Mouse (Mus musculus): Measurements from ENCODE around the gene Dytn. TPM values are rescaled to one million over a fixed set of nuclear protein-coding genes. Genes with fewer than 3 reads are reported as not detected.
A peak's percentile ranks its signal among the peaks of the same experiment; 100 is the strongest.
"Not testable (repeated sequence)": the region's sequence is repeated elsewhere in the genome, so short reads cannot be mapped to it uniquely, and the experiment has no call there.

Dytn gene
- not detected for total RNA-seq (2021)
- long read RNA-seq, experiment 1, result 0 reads
- long read RNA-seq, experiment 2, result 0 reads

DNA sequence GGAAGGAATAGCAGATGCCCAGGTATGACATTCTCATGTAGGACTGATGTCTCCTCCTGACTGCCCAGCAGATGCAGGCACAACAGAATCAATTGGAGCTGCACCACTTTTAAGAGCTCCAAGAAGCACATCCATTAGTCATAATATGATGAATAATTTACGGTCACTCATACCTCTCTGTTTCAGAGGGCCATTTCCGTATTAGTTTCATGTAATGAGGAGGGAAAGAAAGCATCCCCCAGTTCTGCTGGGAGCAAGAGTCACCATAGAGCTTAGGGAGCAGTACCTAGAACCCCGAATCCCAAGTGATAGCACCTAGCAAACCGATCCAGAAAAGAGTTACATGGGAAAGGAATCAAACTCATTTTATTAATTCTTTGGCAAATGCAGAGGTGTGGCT, at the start of gene Dytn:
Gene Dytn, minus strand, starts transcription at position 101 of the 400 bp plus-strand sequence.
- DNase-seq (ENCODE audit: low spot score in 2 of 2), result no peak

DNA sequence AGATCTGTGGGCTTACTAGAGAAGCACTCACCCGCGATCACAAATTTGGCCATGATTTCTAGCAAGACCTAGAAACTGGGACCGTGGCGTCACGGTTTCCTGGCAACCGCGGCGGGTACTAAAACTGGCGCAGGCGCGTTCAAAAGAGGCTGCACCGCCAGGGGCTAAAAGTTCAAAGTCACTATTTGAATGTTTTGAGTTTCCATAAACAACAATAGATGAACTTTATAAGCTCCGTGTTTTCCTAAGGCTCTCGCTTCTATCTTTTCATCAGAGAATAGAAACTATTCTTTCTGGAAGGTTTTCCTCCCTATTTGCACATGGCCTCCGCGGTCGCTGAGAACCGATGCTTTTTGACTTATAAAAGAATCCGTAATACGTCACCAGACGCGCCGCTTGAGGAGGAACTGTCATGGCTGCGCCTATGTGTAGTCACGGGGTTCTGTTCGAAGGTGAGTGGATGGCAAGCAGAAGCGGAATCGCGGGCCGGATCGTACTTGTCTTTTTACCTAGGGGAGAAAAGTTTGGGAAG, 43.6 kb upstream of the Dytn start, which contains the start of the genes Mdh1b and Fastkd2:
Gene Mdh1b, minus strand, starts transcription at position 79 of the 532 bp plus-strand sequence.
Gene Fastkd2, plus strand, starts transcription at position 375 of the 532 bp plus-strand sequence.
- peak; percentile 51 to 74 for DNase-seq (ENCODE audit: low spot score in 2 of 2)

DNA sequence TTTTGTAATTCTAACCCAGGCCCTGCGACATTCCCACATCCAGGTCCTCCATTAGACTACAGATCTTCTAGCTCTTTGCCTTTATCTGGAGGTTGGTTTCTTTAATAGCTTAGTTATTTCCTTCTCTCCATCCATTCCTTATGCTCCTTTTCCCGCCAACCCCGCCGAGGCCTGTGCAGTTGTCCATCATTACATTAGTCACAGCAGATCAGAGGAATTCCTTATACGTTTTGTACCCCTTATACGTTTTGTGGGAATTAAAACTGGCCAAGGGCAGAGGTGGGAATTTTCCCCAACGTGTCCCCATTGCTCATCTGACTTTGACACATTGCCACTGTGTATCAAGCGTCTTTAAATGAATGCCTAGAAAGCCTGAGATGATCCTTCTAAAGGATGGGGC, 43.1 kb upstream of the Dytn start:
- no peak for DNase-seq (ENCODE audit: low spot score in 2 of 2)

DNA sequence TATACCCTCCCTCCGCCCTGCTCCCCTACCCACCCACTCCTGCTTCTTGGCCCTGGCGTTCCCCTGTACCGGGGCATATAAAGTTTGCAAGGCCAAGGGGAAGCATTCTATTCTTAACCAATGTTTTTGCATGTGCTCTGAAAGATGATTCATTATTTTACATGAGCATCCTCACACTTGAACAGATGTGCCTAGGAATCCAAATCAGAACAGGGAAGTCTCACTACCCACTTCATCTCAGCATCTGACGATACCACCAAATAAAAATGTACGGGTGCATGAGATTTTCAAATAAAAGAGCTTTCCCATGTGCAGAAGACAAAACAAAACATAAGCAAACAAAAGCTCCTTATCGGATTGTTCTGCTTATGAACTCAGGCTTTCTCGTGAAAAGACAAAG, 33.4 kb upstream of the Dytn start:
- DNase-seq (ENCODE audit: low spot score in 2 of 2), result no peak

DNA sequence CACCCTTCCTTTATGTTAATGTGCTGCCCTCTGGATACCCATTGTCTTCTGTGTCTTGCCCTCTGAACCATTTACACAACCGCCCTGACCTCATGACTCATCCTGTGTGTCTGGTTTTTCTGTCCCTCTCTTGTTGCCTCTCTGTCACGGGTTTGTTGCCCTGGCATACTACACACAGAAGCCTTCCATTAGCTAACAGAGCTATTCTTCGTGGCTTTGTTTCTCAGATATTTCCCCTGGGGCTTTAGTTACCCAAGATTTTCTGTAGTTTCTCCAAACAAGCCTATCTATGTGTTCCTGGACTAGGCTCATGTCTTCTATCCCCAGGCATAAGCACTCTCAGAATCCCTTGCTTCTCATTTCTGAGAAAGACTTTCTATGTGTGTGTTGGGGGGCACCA, 22.1 kb upstream of the Dytn start:
- DNase-seq (ENCODE audit: low spot score in 2 of 2), result no peak

DNA sequence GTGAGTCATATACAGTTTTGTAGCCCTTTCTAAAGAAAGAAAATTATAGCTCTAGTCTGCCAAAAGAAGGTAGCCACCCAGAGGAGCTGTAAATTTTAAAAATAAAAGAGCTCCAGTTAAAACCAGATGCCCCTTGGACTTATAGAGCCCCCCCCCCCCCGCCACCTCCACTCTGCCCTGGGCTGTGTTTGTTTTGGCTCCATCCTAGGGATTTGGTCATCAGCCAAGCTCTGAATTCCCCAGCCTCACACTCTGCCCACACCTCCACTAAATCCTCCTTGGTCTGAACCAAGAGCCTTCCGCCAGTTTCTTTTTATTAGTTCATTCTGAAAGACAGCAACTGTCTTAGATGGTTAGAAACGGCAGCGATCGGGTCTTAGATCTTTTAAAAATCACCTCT, 19.0 kb upstream of the Dytn start:
- DNase-seq (ENCODE audit: low spot score in 2 of 2), result no peak

DNA sequence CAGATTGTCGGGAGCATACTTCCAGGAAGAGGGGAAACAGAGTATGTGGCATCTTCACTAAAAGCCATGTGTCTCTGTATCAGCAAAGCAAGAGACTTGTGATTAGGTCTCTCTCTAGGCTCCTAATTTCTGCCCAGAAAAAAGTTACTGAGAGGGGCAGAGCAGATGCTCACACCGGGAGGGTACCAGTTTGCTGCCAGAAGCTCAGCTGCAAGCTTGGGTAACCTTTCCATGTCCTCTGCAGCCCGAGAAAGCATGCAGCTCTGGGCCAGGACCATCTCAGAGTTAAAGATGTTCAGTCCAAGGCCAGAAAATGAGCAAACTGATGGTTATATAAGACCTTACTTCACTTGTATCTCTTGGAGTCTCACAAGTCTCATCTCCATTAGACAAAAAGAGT, 10.1 kb upstream of the Dytn start:
- DNase-seq (ENCODE audit: low spot score in 2 of 2), result no peak

DNA sequence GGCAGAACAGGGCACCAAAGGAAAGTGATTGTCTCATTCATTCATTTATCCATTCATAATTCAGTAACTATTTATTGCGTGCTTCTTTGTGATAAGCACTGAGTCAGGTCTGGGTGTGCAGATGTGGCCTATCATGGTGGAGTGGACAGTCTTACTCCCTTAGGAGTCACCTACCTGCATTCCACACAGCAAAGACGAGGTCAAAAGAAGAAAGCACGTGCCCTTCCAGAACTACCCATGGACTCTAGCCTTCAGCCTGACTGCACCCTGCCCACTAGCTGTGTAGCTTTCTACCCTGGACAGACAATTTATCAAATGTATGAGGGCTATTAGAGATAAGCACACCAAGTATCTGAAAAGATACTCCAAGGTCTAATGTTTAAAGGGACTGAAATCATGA, 10.8 kb downstream of the Dytn start:
- no peak for DNase-seq (ENCODE audit: low spot score in 2 of 2)

DNA sequence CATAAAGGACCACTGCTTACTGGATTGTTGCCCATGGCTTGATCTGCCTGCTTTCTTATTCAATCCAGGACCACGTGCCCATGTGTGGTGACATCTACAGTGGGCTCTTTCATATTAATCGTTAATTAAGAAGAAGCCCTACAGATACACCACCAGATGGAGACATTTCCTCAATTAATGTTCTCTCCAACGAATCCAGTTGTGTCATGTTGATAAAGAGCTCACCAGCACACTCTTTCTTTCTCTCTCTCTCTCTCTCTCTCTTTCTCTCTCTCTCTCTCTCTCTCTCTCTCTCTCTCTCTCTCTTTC, 17.9 kb downstream of the Dytn start:
- no peak for DNase-seq (ENCODE audit: low spot score in 2 of 2)

DNA sequence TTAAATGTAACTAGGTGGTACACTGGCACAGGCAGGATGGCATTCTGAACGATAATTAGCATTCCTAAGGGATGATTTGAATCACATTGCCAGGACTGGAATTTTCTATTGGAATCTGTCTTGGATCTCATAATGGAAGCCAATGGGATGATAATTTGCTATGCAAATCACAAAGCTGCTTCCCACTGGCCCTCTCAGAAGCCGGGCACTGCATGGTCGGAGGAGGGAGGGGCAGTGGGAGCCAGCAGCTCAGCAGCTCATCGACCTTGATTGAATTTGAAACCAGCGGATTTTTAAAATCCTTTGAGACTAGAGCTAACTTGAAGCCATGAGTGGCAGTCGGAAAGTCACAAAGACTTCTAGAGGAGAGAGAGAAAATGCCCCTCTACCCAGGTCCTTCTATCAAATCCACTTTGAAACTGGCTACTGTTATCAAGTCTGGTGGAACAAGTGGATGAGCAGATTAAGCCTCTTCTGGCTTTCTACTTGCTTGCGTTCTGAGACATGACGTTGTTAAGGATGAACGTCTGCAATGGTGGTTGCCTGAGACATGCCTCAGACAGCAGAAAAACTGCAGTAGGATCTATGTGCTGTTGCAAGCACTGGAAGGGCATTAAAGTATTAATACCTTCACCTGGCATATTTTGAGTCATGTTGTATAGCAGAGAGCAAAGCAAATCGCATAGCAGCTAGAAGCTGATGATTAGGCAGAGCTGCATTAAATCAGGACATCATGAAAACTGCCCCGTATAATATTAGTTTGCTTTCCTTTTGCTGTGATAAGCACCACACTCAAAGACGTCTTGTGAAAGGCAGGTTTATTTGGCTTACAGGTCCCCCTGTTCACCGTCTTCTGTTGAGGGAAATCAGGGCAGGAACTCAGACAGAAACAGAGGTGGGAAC, 18.5 kb downstream of the Dytn start:
- DNase-seq (ENCODE audit: low spot score in 2 of 2), result no peak

DNA sequence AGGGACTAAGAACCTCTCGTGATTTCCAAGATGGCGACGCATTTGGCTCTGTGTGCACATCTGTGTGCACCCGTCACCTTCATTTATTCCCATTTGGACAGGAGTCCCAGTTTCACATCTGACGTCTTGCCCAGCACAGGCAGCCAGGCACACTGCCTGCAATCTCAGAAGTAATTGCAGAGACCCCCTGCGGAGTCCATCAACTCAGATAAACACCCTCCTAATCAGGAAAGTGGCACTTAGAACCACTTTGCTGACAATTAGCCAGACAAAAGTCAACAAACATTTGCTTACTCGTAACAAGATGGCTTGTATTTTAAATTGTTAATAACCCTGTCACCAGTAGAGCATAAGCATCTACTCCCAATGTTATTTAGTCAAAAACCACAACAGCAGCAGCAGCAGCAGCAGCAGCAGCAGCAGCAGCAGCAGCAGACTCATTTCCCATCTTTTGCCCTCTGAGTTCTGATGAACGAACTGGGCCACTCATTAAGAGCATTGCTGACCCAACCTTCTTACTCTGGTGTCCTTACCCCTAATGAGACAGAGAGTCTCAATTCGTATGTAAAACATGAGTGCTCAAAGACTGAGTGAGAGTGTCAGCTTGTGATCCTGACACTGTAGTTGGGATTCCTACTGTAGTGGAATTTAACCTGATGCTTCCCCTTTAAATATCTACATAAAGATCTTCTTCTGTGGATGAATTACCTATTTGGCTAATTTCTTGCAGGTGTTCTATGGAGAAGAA, 19.4 kb downstream of the Dytn start:
- DNase-seq (ENCODE audit: low spot score in 2 of 2), result no peak

DNA sequence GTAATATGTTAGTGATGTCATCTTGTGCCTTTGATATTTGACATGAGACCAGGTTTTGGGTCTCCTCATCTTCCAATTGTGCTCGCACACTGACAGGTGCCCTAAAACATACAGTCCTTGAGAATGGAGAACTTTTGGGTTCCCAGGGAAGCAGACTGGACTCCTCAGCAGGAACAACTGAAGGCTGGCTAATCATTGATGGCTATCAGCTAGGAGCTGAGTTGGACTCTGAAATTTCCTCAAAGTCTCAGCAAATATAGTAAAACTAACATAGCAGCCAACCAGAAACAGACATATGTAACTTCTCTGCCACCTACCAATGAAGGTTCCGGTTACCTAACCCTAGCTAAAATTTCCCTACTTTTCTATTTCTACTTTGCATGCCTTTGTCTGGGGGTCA, 20.6 kb downstream of the Dytn start:
- no peak for DNase-seq (ENCODE audit: low spot score in 2 of 2)

DNA sequence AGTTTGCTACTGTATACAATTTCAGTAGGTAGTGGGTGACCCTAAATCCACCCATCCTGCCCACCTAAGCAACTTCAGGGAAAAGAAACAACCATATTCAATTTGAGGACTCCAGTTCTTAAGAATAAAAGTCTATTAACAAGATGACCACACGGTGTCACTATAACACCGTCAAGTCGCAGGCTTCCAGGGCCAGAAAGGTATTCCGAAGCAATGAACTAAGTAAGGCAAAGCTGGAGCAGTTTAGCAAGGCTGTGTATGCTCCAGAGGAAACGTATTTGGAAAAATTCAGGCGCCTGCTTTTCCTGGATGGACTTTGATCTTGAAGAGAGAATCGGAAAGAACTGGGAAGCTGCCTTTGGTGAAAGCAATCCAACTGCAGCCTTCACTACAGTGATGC, 27.1 kb downstream of the Dytn start:
- no peak for DNase-seq (ENCODE audit: low spot score in 2 of 2)

DNA sequence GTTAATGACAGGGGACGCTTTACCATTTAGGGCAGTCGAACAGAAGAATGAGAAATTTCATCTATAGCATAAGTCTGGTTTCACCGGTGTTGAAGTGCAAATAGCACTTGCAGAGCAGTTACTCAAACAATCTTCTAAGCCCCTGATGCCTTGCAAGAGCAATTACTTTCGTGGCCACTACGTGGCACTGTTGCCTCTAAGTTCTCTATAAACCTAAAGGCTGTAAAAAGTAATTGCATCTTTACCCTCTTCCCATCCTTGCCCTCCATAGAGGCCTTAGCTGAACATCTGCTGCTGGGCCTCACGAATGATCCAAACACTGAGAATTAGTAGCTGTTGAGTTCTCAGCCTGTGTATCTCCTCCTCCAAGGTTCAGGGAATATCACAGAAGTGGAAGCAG, 28.7 kb downstream of the Dytn start:
- peak; percentile 19 to 25 for DNase-seq (ENCODE audit: low spot score in 2 of 2)

DNA sequence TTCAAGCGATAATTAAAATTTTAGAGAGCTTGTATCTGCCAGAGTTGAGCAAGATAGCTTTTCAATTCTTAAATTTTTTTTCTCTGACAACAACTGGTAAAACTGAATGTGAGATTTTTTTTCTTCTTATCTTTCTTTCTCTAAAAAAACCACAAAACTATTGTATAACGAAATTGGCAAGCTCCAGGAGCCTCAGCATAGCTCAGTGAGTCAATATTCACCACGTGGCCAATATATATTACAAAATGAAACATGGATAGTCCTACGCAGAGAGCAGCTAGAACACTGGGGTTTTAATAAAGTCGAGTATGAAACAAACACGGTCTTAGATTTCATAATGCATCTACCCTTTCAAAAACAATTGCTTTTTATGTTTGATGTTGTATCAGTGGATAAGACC, 46.8 kb downstream of the Dytn start:
- no peak for DNase-seq (ENCODE audit: low spot score in 2 of 2)

DNA sequence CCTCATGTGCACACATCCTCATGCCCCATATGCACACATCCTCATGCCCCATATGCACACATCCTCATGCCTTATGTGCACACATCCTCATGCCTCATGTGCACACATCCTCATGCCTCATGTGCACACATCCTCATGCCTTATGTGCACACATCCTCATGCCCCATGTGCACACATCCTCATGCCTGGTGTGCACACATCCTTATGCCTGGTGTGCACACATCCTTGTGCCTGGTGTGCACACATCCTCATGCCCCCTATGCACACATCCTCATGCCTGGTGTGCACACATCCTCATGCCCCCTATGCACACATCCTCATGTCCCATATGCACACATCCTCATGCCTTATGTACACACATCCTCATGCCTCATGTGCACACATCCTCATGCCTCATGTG, 56.3 kb downstream of the Dytn start:
- not testable (repeated sequence) for DNase-seq (ENCODE audit: low spot score in 2 of 2)

DNA sequence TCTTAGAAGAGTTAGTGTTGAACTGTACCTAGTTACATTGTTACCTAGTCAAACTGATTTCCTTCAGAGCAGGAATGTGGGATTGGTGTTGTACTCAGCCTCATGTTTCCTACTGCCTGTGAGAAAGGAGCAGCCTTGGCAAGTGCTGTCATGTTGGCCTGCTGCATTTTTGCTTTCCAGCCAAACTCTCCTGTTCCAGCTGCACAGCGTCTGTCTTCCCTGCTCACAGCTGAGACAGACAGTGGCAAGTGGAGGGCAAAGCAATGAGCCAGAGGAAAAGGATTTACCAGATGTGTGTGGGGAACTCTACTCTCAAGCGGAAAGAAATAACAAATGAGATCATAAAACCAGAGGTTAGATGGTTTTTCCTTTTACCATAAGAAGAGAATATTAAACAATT, 58.5 kb downstream of the Dytn start:
- DNase-seq (ENCODE audit: low spot score in 2 of 2), result no peak

DNA sequence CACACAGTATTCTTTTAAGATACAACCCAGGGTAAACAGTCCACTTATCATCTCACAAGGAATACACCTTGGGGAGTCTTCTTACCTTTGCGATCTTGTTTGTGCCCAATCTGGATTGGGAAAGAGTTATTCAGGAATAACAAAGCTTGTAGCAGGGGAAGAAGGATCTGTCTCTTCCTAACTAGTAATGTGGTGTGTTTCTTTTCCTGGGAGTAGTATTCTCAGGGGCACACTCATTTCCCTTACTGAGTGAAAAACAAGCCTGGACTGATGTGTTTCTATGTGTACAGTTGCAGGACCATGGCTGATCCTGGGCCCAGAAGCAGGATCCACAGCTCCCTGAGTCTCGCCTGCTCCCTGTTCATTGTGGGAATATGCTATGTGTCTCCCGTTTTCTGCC, 71.1 kb downstream of the Dytn start, which contains the start of gene Gm39653:
Gene Gm39653, plus strand, starts transcription at position 301 of the 400 bp plus-strand sequence.
- no peak for DNase-seq (ENCODE audit: low spot score in 2 of 2)

DNA sequence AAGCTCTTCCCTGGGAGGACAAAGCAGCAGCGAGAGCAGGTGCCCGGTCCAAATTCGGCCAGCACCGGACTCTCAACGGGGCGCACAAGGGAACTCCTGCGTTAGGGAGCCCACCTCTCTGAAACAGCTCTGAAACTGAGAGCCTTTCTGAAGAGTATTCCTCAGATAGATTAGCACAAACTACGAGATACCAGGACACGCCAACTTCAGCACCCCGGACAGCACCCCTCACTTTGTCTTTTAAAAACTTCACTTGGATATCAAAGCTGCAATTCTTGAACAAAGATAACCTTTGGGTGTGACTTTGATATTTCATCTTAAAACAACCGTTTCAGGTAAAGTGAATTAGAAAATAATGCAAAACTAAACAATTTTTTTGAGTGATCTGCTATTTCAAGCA, 72.1 kb downstream of the Dytn start:
- DNase-seq (ENCODE audit: low spot score in 2 of 2), result peak; percentile 24 to 30

DNA sequence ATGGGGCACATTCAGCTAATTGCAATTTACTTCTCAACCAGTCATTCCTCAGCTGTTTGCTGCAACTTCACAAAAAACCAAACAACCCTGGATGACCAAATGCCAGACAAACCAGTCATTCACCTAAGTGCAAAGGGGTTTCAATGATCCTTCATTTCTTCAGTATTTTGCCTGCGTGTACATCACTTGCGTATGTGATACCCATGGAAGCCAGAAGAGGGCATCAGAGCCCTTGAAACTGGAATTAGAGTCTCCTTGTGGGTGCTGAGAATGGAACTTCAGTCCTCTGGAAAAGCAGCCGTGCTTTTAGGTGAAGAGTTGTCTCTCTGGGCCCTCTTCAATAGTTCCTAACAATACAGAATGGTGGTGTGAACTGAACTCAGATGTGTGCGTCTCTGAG, 77.1 kb downstream of the Dytn start:
- DNase-seq (ENCODE audit: low spot score in 2 of 2), result no peak

DNA sequence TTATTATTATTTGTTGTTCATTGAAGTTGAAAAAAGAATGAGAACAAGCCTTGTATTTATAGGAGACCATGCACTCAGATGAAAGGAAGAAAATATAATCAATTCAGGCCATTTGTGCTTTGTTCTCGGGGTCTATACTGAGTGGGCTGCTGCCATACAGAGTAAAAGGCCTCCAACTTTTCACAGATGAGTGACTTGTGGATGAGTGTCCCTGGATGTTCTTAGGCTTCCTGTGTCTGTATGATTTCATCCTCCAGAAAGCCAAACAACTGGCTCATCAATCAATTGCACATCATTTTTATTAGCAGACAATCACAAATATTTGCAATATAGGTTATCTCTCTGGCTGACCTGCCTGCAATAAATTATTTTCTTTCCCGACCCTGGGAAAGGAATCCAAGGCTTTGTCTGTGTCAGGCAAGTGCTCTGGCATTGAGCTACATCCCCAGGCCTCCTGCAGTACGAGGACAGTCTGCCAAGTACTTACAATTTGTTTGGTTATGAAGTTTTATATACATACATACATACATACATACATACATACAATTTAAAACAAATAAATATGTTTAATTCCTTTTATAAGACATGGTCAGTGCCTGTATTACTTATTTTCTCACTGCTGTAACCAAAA, 82.7 kb downstream of the Dytn start:
- DNase-seq (ENCODE audit: low spot score in 2 of 2), result no peak

DNA sequence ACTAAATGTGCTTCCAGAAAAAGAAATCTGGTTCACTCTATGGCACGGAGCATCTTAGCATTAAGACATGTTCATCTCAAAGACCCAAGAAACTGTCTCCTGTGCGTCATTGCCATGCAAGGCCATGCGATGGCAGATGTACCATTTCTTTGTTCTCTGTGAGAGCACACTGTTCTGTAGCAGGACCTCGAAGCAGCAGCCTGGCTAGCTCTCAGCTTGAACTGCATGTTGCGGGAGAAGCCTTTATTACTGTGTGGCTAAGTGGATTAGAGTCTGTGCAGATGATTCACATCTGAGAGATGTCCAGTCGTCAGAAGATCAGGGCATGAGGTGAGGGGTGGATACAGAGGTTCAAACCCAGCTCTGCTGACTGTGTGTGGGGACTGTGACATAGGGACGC, 99.9 kb downstream of the Dytn start:
- DNase-seq (ENCODE audit: low spot score in 2 of 2), result no peak

Data from adrenal gland, postnatal 4 days (tissue).